Mouse (Mus musculus) cerebellum, postnatal 14 days (tissue): ENCODE measurements around the gene P2ry10b.

ENCODE experiments used
- DNase-seq, 2 experiments: peaks; one replicate each; pipeline ENCODE4 v3.0.0; 2021; ENCODE audit warnings: mixed read lengths in 2 of 2

Gene P2ry10b

GRCm38 (mm10) chrX:107148681-107149080 lies at the start of gene P2ry10b:
Gene P2ry10b, plus strand, starts transcription at chrX:107148927.
- no peak for DNase-seq

GRCm38 (mm10) chrX:107116333-107116732 lies 32.4 kb upstream of the P2ry10b start:
- no peak for DNase-seq

- DNase-seq, result no peak
Observed at GRCm38 (mm10) chrX:107116987-107117386, 31.7 kb upstream of the P2ry10b start.

GRCm38 (mm10) chrX:107143184-107143583 lies 5.5 kb upstream of the P2ry10b start:
- no peak for DNase-seq

GRCm38 (mm10) chrX:107143930-107144329 lies 4.8 kb upstream of the P2ry10b start:
- no peak for DNase-seq

GRCm38 (mm10) chrX:107149391-107149993 lies 765 bp downstream of the P2ry10b start:
- no peak for DNase-seq

GRCm38 (mm10) chrX:107150027-107150426 lies 1.3 kb downstream of the P2ry10b start:
- DNase-seq, result no peak

GRCm38 (mm10) chrX:107150752-107151515 lies 2.2 kb downstream of the P2ry10b start:
- no peak for DNase-seq

GRCm38 (mm10) chrX:107156021-107156420 lies 7.3 kb downstream of the P2ry10b start:
- DNase-seq, result no peak

GRCm38 (mm10) chrX:107160496-107160895 lies 11.8 kb downstream of the P2ry10b start:
- no peak for DNase-seq

GRCm38 (mm10) chrX:107168281-107168680 lies 19.6 kb downstream of the P2ry10b start:
- peak; percentile 9 to 20 for DNase-seq

- DNase-seq, result no peak
Observed at GRCm38 (mm10) chrX:107169128-107169527, 20.4 kb downstream of the P2ry10b start.

GRCm38 (mm10) chrX:107178742-107179141 lies 30.0 kb downstream of the P2ry10b start:
- DNase-seq, result no peak

GRCm38 (mm10) chrX:107217577-107218090 lies 68.9 kb downstream of the P2ry10b start:
- DNase-seq, result no peak
